Mouse (Mus musculus): ENCODE measurements around the gene Cisd3. TPM values are rescaled to one million over a fixed set of nuclear protein-coding genes. Genes with fewer than 3 reads are reported as not detected.
A peak's percentile ranks its signal among the peaks of the same experiment; 100 is the strongest.

Gene Cisd3
- polyA plus RNA-seq, 1 experiment from 2014 or later, result 79.9 TPM

- Histone ChIP-seq H3K4me3 (replicated peaks) (no peak overlapping the region), H3K9me3 (no peaks in the 10 kb centered on the region), H3K27me3 (replicated peaks) (no peaks in the 10 kb centered on the region), H3K4me1 (replicated peaks) (0 out of 2 replicates have a peak, but pooled peaks cover 6% of the 10 kb centered on the region), H3K9ac (no peak overlapping the region), H3K27ac (no peak overlapping the region), H3K36me3 (peaks cover 48% of the 10 kb centered on the region), H3K4me2 (replicated peaks) (no peak overlapping the region)
- WGBS, result 87% methylated on average over 14 of the region's 15 CpGs
- ATAC-seq, result no peak
Observed at GRCm38 (mm10) chr11:97678301-97678700, 7.3 kb upstream of the Cisd3 start.

- Histone ChIP-seq H3K9ac (no peak overlapping the region), H3K27ac (no peak overlapping the region), H3K9me3 (no peaks in the 10 kb centered on the region), H3K27me3 (replicated peaks) (no peaks in the 10 kb centered on the region), H3K4me1 (replicated peaks) (peaks cover 12% of the 10 kb centered on the region), H3K4me3 (replicated peaks) (no peak overlapping the region), H3K36me3 (peaks cover 31% of the 10 kb centered on the region), H3K4me2 (replicated peaks) (no peak overlapping the region)
- WGBS, result 79% methylated on average over 12 of the region's 12 CpGs
- no peak for ATAC-seq
Observed at GRCm38 (mm10) chr11:97680430-97680829, 5.2 kb upstream of the Cisd3 start.

GRCm38 (mm10) chr11:97682504-97683055, 3.0 kb upstream of the Cisd3 start:
- WGBS, result 74% methylated on average over 6 of the region's 6 CpGs
- H3K36me3 ChIP-seq, result peaks cover 27% of the 10 kb centered on the region

GRCm38 (mm10) chr11:97684063-97684680, 1.5 kb upstream of the Cisd3 start:
- WGBS, result 76% methylated on average over 6 of the region's 6 CpGs
- peaks cover 23% of the 10 kb centered on the region for H3K36me3 ChIP-seq
- H3K4me2 ChIP-seq (replicated peaks), result no peak overlapping the region
- H3K9ac ChIP-seq, result no peak overlapping the region
- H3K4me1 ChIP-seq (replicated peaks), result peaks cover 24% of the 10 kb centered on the region
- H3K27ac ChIP-seq, result peak overlapping the region; percentile 33; the same call in 1 of the 2 replicates
- no peaks in the 10 kb centered on the region for H3K27me3 ChIP-seq (replicated peaks)
- H3K4me3 ChIP-seq (replicated peaks), result no peak overlapping the region
- no peak for ATAC-seq
- no peaks in the 10 kb centered on the region for H3K9me3 ChIP-seq

More at GRCm38 (mm10) chr11:97682504-97683055, 3.0 kb upstream of the Cisd3 start:
- Histone ChIP-seq H3K4me1 (replicated peaks) (peaks cover 24% of the 10 kb centered on the region), H3K4me3 (replicated peaks) (no peak overlapping the region), H3K27me3 (replicated peaks) (no peaks in the 10 kb centered on the region), H3K9me3 (no peaks in the 10 kb centered on the region), H3K4me2 (replicated peaks) (no peak overlapping the region), H3K27ac (no peak overlapping the region), H3K9ac (no peak overlapping the region)
- no peak for ATAC-seq

GRCm38 (mm10) chr11:97684766-97685165, 860 bp upstream of the Cisd3 start:
- H3K4me1 ChIP-seq (replicated peaks), result peaks cover 24% of the 10 kb centered on the region
- WGBS, result 30% methylated on average over 7 of the region's 7 CpGs
- no peak for ATAC-seq
- no peak overlapping the region; the same call in 1 of the 2 replicates for H3K9ac ChIP-seq
- H3K36me3 ChIP-seq, result peaks cover 20% of the 10 kb centered on the region; the same call in 1 of the 2 replicates
- H3K4me2 ChIP-seq (replicated peaks), result no peak overlapping the region
- H3K9me3 ChIP-seq, result no peaks in the 10 kb centered on the region
- H3K4me3 ChIP-seq (replicated peaks), result no peak overlapping the region
- no peaks in the 10 kb centered on the region for H3K27me3 ChIP-seq (replicated peaks)
- peak overlapping the region; percentile 33; the same call in 1 of the 2 replicates for H3K27ac ChIP-seq

- Histone ChIP-seq H3K9me3 (no peaks in the 10 kb centered on the region), H3K4me2 (replicated peaks) (peak overlapping the region; percentile 68), H3K4me1 (replicated peaks) (peaks cover 24% of the 10 kb centered on the region), H3K36me3 (peaks cover 28% of the 10 kb centered on the region), H3K27ac (peak overlapping the region; percentile 48; the same call in 1 of the 2 replicates), H3K9ac (peak overlapping the region; percentile 20), H3K27me3 (replicated peaks) (no peaks in the 10 kb centered on the region), H3K4me3 (replicated peaks) (peak overlapping the region; percentile 34)
- 55% methylated on average over 11 of the region's 11 CpGs for WGBS
- no peak for ATAC-seq
Observed at GRCm38 (mm10) chr11:97686322-97686908, 789 bp downstream of the Cisd3 start.

GRCm38 (mm10) chr11:97687061-97687460, 1.4 kb downstream of the Cisd3 start:
- no peak for ATAC-seq
- 74% methylated on average over 3 of the region's 3 CpGs for WGBS

GRCm38 (mm10) chr11:97689861-97690260, 4.2 kb downstream of the Cisd3 start:
- H3K4me3 ChIP-seq (replicated peaks), result no peak overlapping the region
- H3K27ac ChIP-seq, result no peak overlapping the region
- no peak overlapping the region for H3K4me2 ChIP-seq (replicated peaks)
- H3K36me3 ChIP-seq, result peaks cover 23% of the 10 kb centered on the region
- H3K9ac ChIP-seq, result no peak overlapping the region
- H3K27me3 ChIP-seq (replicated peaks), result no peaks in the 10 kb centered on the region
- H3K4me1 ChIP-seq (replicated peaks), result peaks cover 36% of the 10 kb centered on the region
- no peak for ATAC-seq
- no peaks in the 10 kb centered on the region for H3K9me3 ChIP-seq
- 30% methylated on average over 10 of the region's 10 CpGs for WGBS

More at GRCm38 (mm10) chr11:97687061-97687460, 1.4 kb downstream of the Cisd3 start:
- Histone ChIP-seq H3K9ac (peak overlapping the region; percentile 20; the same call in 1 of the 2 replicates), H3K36me3 (peaks cover 27% of the 10 kb centered on the region), H3K27me3 (replicated peaks) (no peaks in the 10 kb centered on the region), H3K4me1 (replicated peaks) (peaks cover 24% of the 10 kb centered on the region), H3K9me3 (no peaks in the 10 kb centered on the region), H3K4me2 (replicated peaks) (peak overlapping the region; percentile 68), H3K27ac (peak overlapping the region; percentile 48), H3K4me3 (replicated peaks) (peak overlapping the region; percentile 34)

GRCm38 (mm10) chr11:97694435-97694834, 8.8 kb downstream of the Cisd3 start:
- peak overlapping the region; percentile 77; the same call in 1 of the 2 replicates for H3K27ac ChIP-seq

GRCm38 (mm10) chr11:97694921-97695711, 9.5 kb downstream of the Cisd3 start:
- peaks cover 20% of the 10 kb centered on the region for H3K36me3 ChIP-seq
- no peaks in the 10 kb centered on the region for H3K27me3 ChIP-seq (replicated peaks)
- 0 out of 2 replicates have a peak overlapping the region, but pooled peaks have one; percentile 11 for H3K4me3 ChIP-seq (replicated peaks)
- H3K9ac ChIP-seq, result peak overlapping the region; percentile 36; the same call in 1 of the 2 replicates
- 43% methylated on average over 17 of the region's 17 CpGs for WGBS
- no peaks in the 10 kb centered on the region for H3K9me3 ChIP-seq
- ATAC-seq, result peak; percentile 60
- peaks cover 44% of the 10 kb centered on the region for H3K4me1 ChIP-seq (replicated peaks)
- peak overlapping the region; percentile 41 for H3K4me2 ChIP-seq (replicated peaks)
- peak overlapping the region; percentile 77 for H3K27ac ChIP-seq

More at GRCm38 (mm10) chr11:97694435-97694834, 8.8 kb downstream of the Cisd3 start:
- Histone ChIP-seq H3K27me3 (replicated peaks) (no peaks in the 10 kb centered on the region), H3K9ac (no peak overlapping the region), H3K36me3 (peaks cover 23% of the 10 kb centered on the region), H3K4me1 (replicated peaks) (peaks cover 44% of the 10 kb centered on the region), H3K4me2 (replicated peaks) (0 out of 2 replicates have a peak overlapping the region, but pooled peaks have one; percentile 41), H3K4me3 (replicated peaks) (no peak overlapping the region), H3K9me3 (no peaks in the 10 kb centered on the region)
- 78% methylated on average over 4 of the region's 4 CpGs for WGBS
- ATAC-seq, result no peak

GRCm38 (mm10) chr11:97695712-97696401, 10.2 kb downstream of the Cisd3 start:
- peaks cover 46% of the 10 kb centered on the region for H3K4me1 ChIP-seq (replicated peaks)
- peak overlapping the region; percentile 36 for H3K9ac ChIP-seq
- H3K4me2 ChIP-seq (replicated peaks), result peak overlapping the region; percentile 41
- 0 out of 2 replicates have a peak overlapping the region, but pooled peaks have one; percentile 11 for H3K4me3 ChIP-seq (replicated peaks)
- peaks cover 13% of the 10 kb centered on the region for H3K36me3 ChIP-seq
- H3K27ac ChIP-seq, result peak overlapping the region; percentile 77
- no peaks in the 10 kb centered on the region for H3K9me3 ChIP-seq
- WGBS, result 49% methylated on average over 9 of the region's 9 CpGs
- no peak for ATAC-seq
- H3K27me3 ChIP-seq (replicated peaks), result no peaks in the 10 kb centered on the region

Data from intestine, embryonic 15.5 days (tissue).